Mouse (Mus musculus) CH12.LX (cell line): ENCODE data around the gene Ktn1.

ENCODE experiments used
- CHD1 ChIP-seq: IDR thresholded peaks from 2 replicates; pipeline ENCODE4 v1.6.1; 2012; ENCODE audit warnings: low read depth, low read length, improper control_type of control experiment, inconsistent platforms
- CTCF ChIP-seq, 2 experiments: IDR thresholded peaks in 1 of 2; conservative IDR thresholded peaks in 1 of 2; 2 replicates each; pipeline ENCODE4 v1.5.1; 2011 to 2012; ENCODE audit warnings: low read depth in 2 of 2, low read length in 2 of 2, improper control_type of control experiment in 1 of 2, inconsistent platforms in 1 of 2, mild to moderate bottlenecking in 1 of 2, moderate library complexity in 1 of 2
- GABPA ChIP-seq: IDR thresholded peaks from 2 replicates; pipeline ENCODE4 v1.6.1; 2012; ENCODE audit warnings: low read depth, low read length, improper control_type of control experiment, inconsistent platforms; ENCODE audit not compliant: insufficient replicate concordance
- HCFC1 ChIP-seq: IDR thresholded peaks from 2 replicates; pipeline ENCODE4 v1.6.1; 2012; ENCODE audit warnings: low read depth, mild to moderate bottlenecking, inconsistent platforms, low read length, improper control_type of control experiment
- MAX ChIP-seq: IDR thresholded peaks from 2 replicates; pipeline ENCODE4 v1.6.1; 2011; ENCODE audit warnings: low read length, improper control_type of control experiment
- NELFE ChIP-seq: IDR thresholded peaks from 2 replicates; pipeline ENCODE4 v1.6.1; 2011; ENCODE audit warnings: low read depth, low read length, improper control_type of control experiment
- NRF1 ChIP-seq: IDR thresholded peaks from 2 replicates; pipeline ENCODE4 v1.6.1; 2014; ENCODE audit warnings: low read depth, mild to moderate bottlenecking, inconsistent platforms, low read length, improper control_type of control experiment, moderate library complexity
- POLR2A ChIP-seq: IDR thresholded peaks from 2 replicates; pipeline ENCODE4 v1.6.1; 2011; ENCODE audit warnings: low read depth, mild to moderate bottlenecking, improper control_type of control experiment, low read length
- POLR2AphosphoS2 ChIP-seq: IDR thresholded peaks from 2 replicates; pipeline ENCODE4 v1.6.1; 2011; ENCODE audit warnings: low read depth, low read length, improper control_type of control experiment
- SIN3A ChIP-seq: IDR thresholded peaks from 2 replicates; pipeline ENCODE4 v1.6.1; 2012; ENCODE audit warnings: low read length, improper control_type of control experiment, inconsistent platforms
- TBP ChIP-seq: conservative IDR thresholded peaks from 2 replicates; pipeline ENCODE4 v1.6.1; 2011; ENCODE audit warnings: low read depth, low read length, improper control_type of control experiment
- UBTF ChIP-seq: IDR thresholded peaks from 2 replicates; pipeline ENCODE4 v1.6.1; 2012; ENCODE audit warnings: low read depth, mild to moderate bottlenecking, inconsistent platforms, low read length, improper control_type of control experiment, moderate library complexity

- TF ChIP-seq CTCF (conservative IDR thresholded peaks at IDR 0.05 in 1 of 2, IDR thresholded peaks at IDR 0.05 in 1 of 2; ENCODE audit: low read depth in 2 of 2, low read length in 2 of 2) (no peak), POLR2AphosphoS2 (no peak), POLR2A (no peak), MAX (no peak), UBTF (no peak), NRF1 (no peak), NELFE (no peak), GABPA (no peak), CHD1 (no peak), TBP (no peak), HCFC1 (no peak), SIN3A (no peak)
Observed at GRCm38 (mm10) chr14:47741046-47741445, 92.8 kb downstream of the Ktn1 start.
